Mouse (Mus musculus): ENCODE measurements around the gene Slc8b1. TPM values are rescaled to one million over a fixed set of nuclear protein-coding genes. Genes with fewer than 3 reads are reported as not detected.

Gene Slc8b1
- total and polyA plus RNA-seq, 3 experiments = 3.2 to 5.8 (median 5.1) TPM

GRCm38 (mm10) chr5:120527296-120527964 is 16.5 kb downstream of the Slc8b1 start:
- in situ Hi-C loops (cut with MboI; ENCODE audit: low pct_ligation_motif_present, low pct_unique_long_range_greater_than_20kb, low sequenced_read_pairs) = no loop called here
- peaks cover 11 to 74% of the 10 kb centered on the region in 2 experiments for H3K36me3 ChIP-seq (replicated peaks in 1 of 2; ENCODE audit: control insufficient read depth in 1 of 2, insufficient read depth in 1 of 2, low read length in 1 of 2)
- H3K4me1 ChIP-seq (ENCODE audit: control insufficient read depth in 1 of 2, insufficient read depth in 2 of 2) = peaks cover 6 to 20% of the 10 kb centered on the region in 2 experiments
- H3K9me3 ChIP-seq (replicated peaks; ENCODE audit: low read length) = peaks cover 6% of the 10 kb centered on the region
- H3K9ac ChIP-seq (ENCODE audit: insufficient read depth, low read depth) = no peak overlapping the region
- H3K4me3 ChIP-seq (replicated peaks in 1 of 3; ENCODE audit: low read depth in 2 of 3, low read length in 2 of 3, poor library complexity in 1 of 3) = no peak overlapping the region
- H3K4me2 ChIP-seq (ENCODE audit: insufficient read depth, low read depth, poor library complexity, severe bottlenecking) = no peak overlapping the region
- H3K27me3 ChIP-seq (replicated peaks) = no peaks in the 10 kb centered on the region
- dilution Hi-C loops (cut with MboI; ENCODE audit: extremely low pct_ligation_motif_present, extremely low pct_unique_long_range_greater_than_20kb, low sequenced_read_pairs) = no loop called here
- DNase-seq (ENCODE audit: extremely low read depth) = no peak
- H3K27ac ChIP-seq (ENCODE audit: insufficient read depth, low read depth) = no peak overlapping the region
- TF ChIP-seq JUN (IDR thresholded peaks at IDR 0.05; ENCODE audit: insufficient read depth, low read depth, low read length) (no peak), EP300 (IDR thresholded peaks at IDR 0.05; ENCODE audit: low read length) (no peak), CHD1 (IDR thresholded peaks at IDR 0.05; ENCODE audit: low read depth, low read length) (no peak), UBTF (IDR thresholded peaks at IDR 0.05; ENCODE audit: low read depth, low read length) (no peak), MAX (IDR thresholded peaks at IDR 0.05; ENCODE audit: low read length) (no peak), ZMIZ1 (IDR thresholded peaks at IDR 0.05; ENCODE audit: low read depth, low read length) (no peak), ELF1 (IDR thresholded peaks at IDR 0.05; ENCODE audit: low read depth, low read length) (no peak), IRF4 (IDR thresholded peaks at IDR 0.05; ENCODE audit: low read depth, low read length) (no peak), GABPA (IDR thresholded peaks at IDR 0.05; ENCODE audit: insufficient replicate concordance, low read depth, low read length) (no peak), KAT2A (IDR thresholded peaks at IDR 0.05; ENCODE audit: insufficient replicate concordance, low read length) (no peak), HCFC1 (IDR thresholded peaks at IDR 0.05; ENCODE audit: low read depth, low read length) (no peak), MXI1 (IDR thresholded peaks at IDR 0.05; ENCODE audit: low read depth, low read length) (no peak), ZNF384 (IDR thresholded peaks at IDR 0.05; ENCODE audit: low read depth, low read length) (no peak), CTCF (conservative IDR thresholded peaks at IDR 0.05 in 1 of 2, IDR thresholded peaks at IDR 0.05 in 1 of 2; ENCODE audit: low read depth in 2 of 2, low read length in 2 of 2) (no peak), POLR2A (IDR thresholded peaks at IDR 0.05; ENCODE audit: low read depth, low read length) (no peak)
- no peaks in the 10 kb centered on the region for H3K79me2 ChIP-seq (replicated peaks; ENCODE audit: control insufficient read depth, extremely low read depth, insufficient read depth, poor library complexity, severe bottlenecking)

GRCm38 (mm10) chr5:120531631-120532030 is 20.7 kb downstream of the Slc8b1 start:
- Histone ChIP-seq H3K9me3 (replicated peaks; ENCODE audit: low read length) (peaks cover 3% of the 10 kb centered on the region), H3K27ac (ENCODE audit: insufficient read depth, low read depth) (no peak overlapping the region), H3K36me3 (replicated peaks in 1 of 2; ENCODE audit: control insufficient read depth in 1 of 2, insufficient read depth in 1 of 2, low read length in 1 of 2) (peaks cover 3 to 70% of the 10 kb centered on the region in 2 experiments), H3K4me3 (replicated peaks in 1 of 3; ENCODE audit: low read depth in 2 of 3, low read length in 2 of 3, poor library complexity in 1 of 3) (no peak overlapping the region), H3K27me3 (replicated peaks) (no peaks in the 10 kb centered on the region), H3K9ac (ENCODE audit: insufficient read depth, low read depth) (no peak overlapping the region), H3K4me1 (ENCODE audit: control insufficient read depth in 1 of 2, insufficient read depth in 2 of 2) (peaks cover 6 to 18% of the 10 kb centered on the region in 2 experiments), H3K4me2 (ENCODE audit: insufficient read depth, low read depth, poor library complexity, severe bottlenecking) (no peak overlapping the region), H3K79me2 (replicated peaks; ENCODE audit: control insufficient read depth, extremely low read depth, insufficient read depth, poor library complexity, severe bottlenecking) (no peaks in the 10 kb centered on the region)
- in situ Hi-C loops (cut with MboI; ENCODE audit: low pct_ligation_motif_present, low pct_unique_long_range_greater_than_20kb, low sequenced_read_pairs) = no loop called here
- TF ChIP-seq CHD1 (IDR thresholded peaks at IDR 0.05; ENCODE audit: low read depth, low read length) (no peak), ZC3H11A (IDR thresholded peaks at IDR 0.05; ENCODE audit: low read depth, low read length) (no peak), MXI1 (IDR thresholded peaks at IDR 0.05; ENCODE audit: low read depth, low read length) (no peak), TCF12 (IDR thresholded peaks at IDR 0.05; ENCODE audit: low read depth, low read length) (no peak), E2F4 (IDR thresholded peaks at IDR 0.05; ENCODE audit: insufficient replicate concordance, low read depth, low read length) (no peak), JUND (conservative IDR thresholded peaks at IDR 0.05; ENCODE audit: low read depth, low read length) (no peak), ELF1 (IDR thresholded peaks at IDR 0.05; ENCODE audit: low read depth, low read length) (no peak), MYC (IDR thresholded peaks at IDR 0.05; ENCODE audit: low read depth, low read length) (no peak)
- DNase-seq (ENCODE audit: extremely low read depth) = no peak
- dilution Hi-C loops (cut with MboI; ENCODE audit: extremely low pct_ligation_motif_present, extremely low pct_unique_long_range_greater_than_20kb, low sequenced_read_pairs) = no loop called here
